Mouse (Mus musculus): Measurements from ENCODE around the gene Ppp5c. TPM values are rescaled to one million over a fixed set of nuclear protein-coding genes. Genes with fewer than 3 reads are reported as not detected.

Gene Ppp5c
- total and polyA plus RNA-seq, 3 experiments, result 125 to 223 (median 128) TPM

DNA sequence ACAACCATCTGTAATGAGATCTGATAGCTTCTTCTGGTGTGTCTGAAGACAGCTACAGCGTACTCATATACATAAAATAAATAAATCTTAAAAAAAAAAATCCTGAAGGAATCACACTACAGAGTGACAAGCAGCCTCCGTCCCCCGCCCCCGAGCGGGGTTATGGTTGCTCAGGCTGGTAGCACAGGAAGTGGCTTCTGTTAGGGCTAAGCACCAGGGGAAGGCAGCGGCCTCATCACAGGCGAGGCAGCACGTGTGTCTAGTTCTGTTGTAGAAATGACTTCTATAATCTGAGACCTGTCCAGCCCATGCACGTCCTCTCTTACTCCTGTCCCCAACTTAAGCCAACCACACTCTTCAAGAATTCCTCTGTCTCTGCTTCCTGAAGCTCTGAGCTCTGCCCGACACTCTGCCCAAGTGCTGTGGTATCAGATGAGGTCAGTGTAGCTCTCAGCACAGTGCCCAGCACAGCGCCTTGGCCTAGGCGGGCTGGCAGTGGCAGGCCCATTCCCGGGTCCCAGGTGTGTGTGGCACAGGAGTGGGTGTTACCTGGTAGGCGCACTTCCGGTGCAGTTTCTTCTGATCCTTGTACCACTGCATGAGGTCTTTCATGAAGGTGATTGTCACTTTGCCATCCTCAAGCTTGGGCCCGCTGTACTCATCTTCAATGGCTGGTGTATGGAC lies 18.3 kb downstream of the Ppp5c start:
- no peak for DNase-seq (ENCODE audit: extremely low read depth)
- H3K4me1 ChIP-seq (ENCODE audit: control insufficient read depth in 1 of 2, insufficient read depth in 2 of 2), result no peaks in the 10 kb centered on the region
- no peak overlapping the region for H3K9ac ChIP-seq (ENCODE audit: insufficient read depth, low read depth)
- no peaks in the 10 kb centered on the region for H3K9me3 ChIP-seq (replicated peaks; ENCODE audit: low read length)
- no peaks in the 10 kb centered on the region for H3K27me3 ChIP-seq (replicated peaks)
- no peak overlapping the region for H3K27ac ChIP-seq (ENCODE audit: insufficient read depth, low read depth)
- in situ Hi-C loops (cut with MboI; ENCODE audit: low pct_ligation_motif_present, low pct_unique_long_range_greater_than_20kb, low sequenced_read_pairs), result no loop called here
- peaks cover 96 to 99% of the 10 kb centered on the region in 2 experiments for H3K36me3 ChIP-seq (replicated peaks in 1 of 2; ENCODE audit: control insufficient read depth in 1 of 2, insufficient read depth in 1 of 2, low read length in 1 of 2)
- no peak for TF ChIP-seq TBP (conservative IDR thresholded peaks at IDR 0.05; ENCODE audit: low read depth, low read length)
- no peak for TF ChIP-seq KAT2A (IDR thresholded peaks at IDR 0.05; ENCODE audit: insufficient replicate concordance, low read length)
- no peak for TF ChIP-seq MAX (IDR thresholded peaks at IDR 0.05; ENCODE audit: low read length)
- TF ChIP-seq CHD2 (IDR thresholded peaks at IDR 0.05; ENCODE audit: low read length), result no peak
- TF ChIP-seq ETS1 (conservative IDR thresholded peaks at IDR 0.05; ENCODE audit: low read depth, low read length), result no peak
- TF ChIP-seq BHLHE40 (IDR thresholded peaks at IDR 0.05; ENCODE audit: low read depth, low read length), result no peak
- TF ChIP-seq ZC3H11A (IDR thresholded peaks at IDR 0.05; ENCODE audit: low read depth, low read length), result no peak
- TF ChIP-seq USF2 (conservative IDR thresholded peaks at IDR 0.05; ENCODE audit: low read depth, low read length), result no peak
- H3K79me2 ChIP-seq (replicated peaks; ENCODE audit: control insufficient read depth, extremely low read depth, insufficient read depth, poor library complexity, severe bottlenecking), result no peaks in the 10 kb centered on the region; the same call in 1 of the 2 replicates
- dilution Hi-C loops (cut with MboI; ENCODE audit: extremely low pct_ligation_motif_present, extremely low pct_unique_long_range_greater_than_20kb, low sequenced_read_pairs), result no loop called here
- H3K4me3 ChIP-seq (replicated peaks in 1 of 3; ENCODE audit: low read depth in 2 of 3, low read length in 2 of 3, poor library complexity in 1 of 3), result no peak overlapping the region
- no peak overlapping the region for H3K4me2 ChIP-seq (ENCODE audit: insufficient read depth, low read depth, poor library complexity, severe bottlenecking)

DNA sequence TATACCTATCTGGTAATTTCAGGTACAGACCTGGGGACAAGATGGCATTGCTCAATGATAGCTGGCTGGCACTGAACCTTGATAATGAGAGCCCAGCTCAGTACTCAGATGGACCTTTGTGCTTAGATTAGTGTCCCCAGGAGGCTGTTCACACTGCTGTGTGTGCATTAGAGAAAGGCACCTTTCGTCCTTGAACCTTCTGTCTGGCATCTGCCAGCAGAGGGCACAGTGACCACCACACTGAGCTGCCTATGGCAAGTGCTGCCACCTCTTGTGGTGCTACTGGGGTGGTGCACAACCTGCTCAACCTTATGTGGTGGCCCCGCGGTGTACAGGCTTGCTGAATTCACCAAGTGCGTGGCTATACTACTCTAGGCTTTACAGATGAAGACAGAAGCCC lies 20.4 kb downstream of the Ppp5c start:
- H3K27ac ChIP-seq (ENCODE audit: insufficient read depth, low read depth), result no peak overlapping the region
- 0 out of 4 replicates have a peak, but pooled peaks cover 0 to 9% of the 10 kb centered on the region in 2 experiments for H3K4me1 ChIP-seq (ENCODE audit: control insufficient read depth in 1 of 2, insufficient read depth in 2 of 2)
- H3K4me2 ChIP-seq (ENCODE audit: insufficient read depth, low read depth, poor library complexity, severe bottlenecking), result no peak overlapping the region
- in situ Hi-C loops (cut with MboI; ENCODE audit: low pct_ligation_motif_present, low pct_unique_long_range_greater_than_20kb, low sequenced_read_pairs), result no loop called here
- H3K9me3 ChIP-seq (replicated peaks; ENCODE audit: low read length), result no peaks in the 10 kb centered on the region
- peaks cover 89 to 98% of the 10 kb centered on the region in 2 experiments for H3K36me3 ChIP-seq (replicated peaks in 1 of 2; ENCODE audit: control insufficient read depth in 1 of 2, insufficient read depth in 1 of 2, low read length in 1 of 2)
- no peak overlapping the region for H3K4me3 ChIP-seq (replicated peaks in 1 of 3; ENCODE audit: low read depth in 2 of 3, low read length in 2 of 3, poor library complexity in 1 of 3)
- dilution Hi-C loops (cut with MboI; ENCODE audit: extremely low pct_ligation_motif_present, extremely low pct_unique_long_range_greater_than_20kb, low sequenced_read_pairs), result no loop called here
- peak; percentile 39 for DNase-seq (ENCODE audit: extremely low read depth)
- H3K9ac ChIP-seq (ENCODE audit: insufficient read depth, low read depth), result no peak overlapping the region
- TF ChIP-seq E2F4 (IDR thresholded peaks at IDR 0.05; ENCODE audit: insufficient replicate concordance, low read depth, low read length), result no peak
- TF ChIP-seq NELFE (IDR thresholded peaks at IDR 0.05; ENCODE audit: low read depth, low read length), result 0 out of 2 replicates have a peak, but pooled peaks have one; percentile 6
- TF ChIP-seq RAD21 (IDR thresholded peaks at IDR 0.05; ENCODE audit: low read depth, low read length), result peak; percentile 19
- peak in 1 of 2 experiments; percentile 89; a peak in 2 of 4 replicates for TF ChIP-seq CTCF (conservative IDR thresholded peaks at IDR 0.05 in 1 of 2, IDR thresholded peaks at IDR 0.05 in 1 of 2; ENCODE audit: low read depth in 2 of 2, low read length in 2 of 2)
- TF ChIP-seq SMC3 (IDR thresholded peaks at IDR 0.05; ENCODE audit: low read depth, low read length), result peak; percentile 70
- TF ChIP-seq UBTF (IDR thresholded peaks at IDR 0.05; ENCODE audit: low read depth, low read length), result no peak
- no peaks in the 10 kb centered on the region for H3K27me3 ChIP-seq (replicated peaks)
- H3K79me2 ChIP-seq (replicated peaks; ENCODE audit: control insufficient read depth, extremely low read depth, insufficient read depth, poor library complexity, severe bottlenecking), result no peaks in the 10 kb centered on the region
